Mouse (Mus musculus) MEL (cell line): ENCODE measurements around the gene Pard3. TPM values are rescaled to one million over a fixed set of nuclear protein-coding genes. Genes with fewer than 3 reads are reported as not detected.

Experiments
- DNase-seq: peaks from one replicate; pipeline ENCODE4 v3.0.0; 2011; ENCODE audit warnings: low read depth, low spot score
- H3K27ac ChIP-seq: 2 replicates; pipeline ENCODE4 v1.5.1; 2012; ENCODE audit warnings: low read depth, mild to moderate bottlenecking, control low read depth, low read length, moderate library complexity; ENCODE audit not compliant: control insufficient read depth
- H3K27me3 ChIP-seq, 2 experiments: fragments of 150-350 bp in 1 of 2; sonication (generic) in 1 of 2; 2 replicates each; pipeline ENCODE4 v1.6.1; 2012; ENCODE audit warnings: low read length in 2 of 2, mild to moderate bottlenecking in 2 of 2, improper control_type of control experiment in 1 of 2, moderate library complexity in 1 of 2; ENCODE audit not compliant: insufficient read depth in 2 of 2, control insufficient read depth in 1 of 2
- H3K36me3 ChIP-seq, 2 experiments: 2 replicates each; pipeline ENCODE4 v1.6.1; 2012 to 2014; ENCODE audit warnings: low read length in 2 of 2, improper control_type of control experiment in 1 of 2, inconsistent platforms in 1 of 2, mild to moderate bottlenecking in 1 of 2; ENCODE audit not compliant: insufficient read depth in 2 of 2, control insufficient read depth in 1 of 2
- H3K4me1 ChIP-seq, 2 experiments: fragments of 150-350 bp in 1 of 2; sonication (generic) in 1 of 2; 2 replicates each; pipeline ENCODE4 v1.6.1; 2012; ENCODE audit warnings: low read length in 2 of 2, improper control_type of control experiment in 1 of 2, mild to moderate bottlenecking in 1 of 2; ENCODE audit not compliant: insufficient read depth in 2 of 2, control insufficient read depth in 1 of 2
- H3K4me3 ChIP-seq, 2 experiments: fragments of 150-350 bp in 1 of 2; sonication (generic) in 1 of 2; 2 replicates each; pipeline ENCODE4 v1.5.1; 2012; ENCODE audit warnings: low read depth in 2 of 2, low read length in 2 of 2, mild to moderate bottlenecking in 2 of 2, moderate library complexity in 2 of 2, control low read depth in 1 of 2, improper control_type of control experiment in 1 of 2; ENCODE audit not compliant: control insufficient read depth in 1 of 2, insufficient read depth in 1 of 2
- H3K79me2 ChIP-seq: 2 replicates; pipeline ENCODE4 v1.6.1; 2012; ENCODE audit warnings: mild to moderate bottlenecking, low read length, moderate library complexity; ENCODE audit not compliant: control insufficient read depth, poor library complexity, insufficient read depth
- H3K9ac ChIP-seq: 2 replicates; pipeline ENCODE4 v1.6.1; 2012; ENCODE audit warnings: low read depth, mild to moderate bottlenecking, control low read depth, low read length, moderate library complexity; ENCODE audit not compliant: control insufficient read depth, poor library complexity, severe bottlenecking
- H3K9me3 ChIP-seq: fragments of 150-350 bp; sonication (generic); replicated peaks from 2 replicates; pipeline ENCODE4 v1.6.1; 2012; ENCODE audit warnings: mild to moderate bottlenecking, low read length, improper control_type of control experiment, moderate library complexity; ENCODE audit not compliant: insufficient read depth
- CTCF ChIP-seq, 3 experiments: IDR thresholded peaks in 2 of 3; conservative IDR thresholded peaks in 1 of 3; 2 replicates each; pipeline ENCODE4 v1.5.1; 2011 to 2012; ENCODE audit warnings: low read length in 3 of 3, low read depth in 2 of 3, mild to moderate bottlenecking in 2 of 3, improper control_type of control experiment in 1 of 3, inconsistent platforms in 1 of 3, mixed read lengths in 1 of 3, moderate library complexity in 1 of 3; ENCODE audit not compliant: control insufficient read depth in 1 of 3, insufficient read depth in 1 of 3, poor library complexity in 1 of 3, severe bottlenecking in 1 of 3
- E2F4 ChIP-seq: IDR thresholded peaks from 2 replicates; pipeline ENCODE4 v1.6.1; 2011; ENCODE audit warnings: low read depth, low read length, improper control_type of control experiment, borderline replicate concordance
- ELF1 ChIP-seq: IDR thresholded peaks from 2 replicates; pipeline ENCODE4 v1.6.1; 2014; ENCODE audit warnings: low read depth, mild to moderate bottlenecking, inconsistent platforms, low read length, improper control_type of control experiment, moderate library complexity
- EP300 ChIP-seq, 2 experiments: IDR thresholded peaks; 2 replicates each; pipeline ENCODE4 v1.6.1; 2011; ENCODE audit warnings: improper control_type of control experiment in 2 of 2, low read length in 2 of 2, low read depth in 1 of 2, mild to moderate bottlenecking in 1 of 2
- GABPA ChIP-seq: IDR thresholded peaks from 2 replicates; pipeline ENCODE4 v1.6.1; 2012; ENCODE audit warnings: low read depth, mild to moderate bottlenecking, inconsistent platforms, low read length, improper control_type of control experiment, moderate library complexity
- GATA1 ChIP-seq: IDR thresholded peaks from 2 replicates; pipeline ENCODE4 v1.6.1; 2011; ENCODE audit warnings: low read depth, low read length, improper control_type of control experiment
- HCFC1 ChIP-seq: IDR thresholded peaks from 2 replicates; pipeline ENCODE4 v1.6.1; 2012; ENCODE audit warnings: low read depth, mild to moderate bottlenecking, inconsistent platforms, low read length, improper control_type of control experiment, moderate library complexity
- JUND ChIP-seq: IDR thresholded peaks from 2 replicates; pipeline ENCODE4 v1.6.1; 2011; ENCODE audit warnings: low read depth, mild to moderate bottlenecking, improper control_type of control experiment, low read length
- MAFK ChIP-seq: IDR thresholded peaks from 2 replicates; pipeline ENCODE4 v1.6.1; 2011; ENCODE audit warnings: low read depth, mild to moderate bottlenecking, low read length, improper control_type of control experiment, borderline replicate concordance
- MEF2A ChIP-seq: IDR thresholded peaks from 2 replicates; pipeline ENCODE4 v1.6.1; 2014; ENCODE audit warnings: low read depth, mild to moderate bottlenecking, inconsistent platforms, low read length, improper control_type of control experiment; ENCODE audit not compliant: poor library complexity, insufficient replicate concordance, severe bottlenecking; ENCODE audit errors: extremely low read depth
- MXI1 ChIP-seq: IDR thresholded peaks from 2 replicates; pipeline ENCODE4 v1.6.1; 2011; ENCODE audit warnings: mild to moderate bottlenecking, low read depth, low read length, improper control_type of control experiment
- POLR2AphosphoS5 ChIP-seq: IDR thresholded peaks from 2 replicates; pipeline ENCODE4 v1.6.1; 2012; ENCODE audit warnings: low read depth, borderline replicate concordance, mild to moderate bottlenecking, inconsistent platforms, low read length, moderate library complexity, mixed read lengths
- RAD21 ChIP-seq: IDR thresholded peaks from 2 replicates; pipeline ENCODE4 v1.6.1; 2011; ENCODE audit warnings: mild to moderate bottlenecking, low read depth, low read length, improper control_type of control experiment
- RCOR1 ChIP-seq: IDR thresholded peaks from 2 replicates; pipeline ENCODE4 v1.6.1; 2012; ENCODE audit warnings: low read depth, mild to moderate bottlenecking, inconsistent platforms, low read length, improper control_type of control experiment
- SIN3A ChIP-seq: IDR thresholded peaks from 2 replicates; pipeline ENCODE4 v1.6.1; 2012; ENCODE audit warnings: low read length, improper control_type of control experiment, inconsistent platforms
- SMC3 ChIP-seq: IDR thresholded peaks from 2 replicates; pipeline ENCODE4 v1.6.1; 2011; ENCODE audit warnings: low read depth, low read length, improper control_type of control experiment
- TAL1 ChIP-seq: IDR thresholded peaks from 2 replicates; pipeline ENCODE4 v1.6.1; 2012; ENCODE audit warnings: mild to moderate bottlenecking, inconsistent platforms, low read length, moderate library complexity, mixed read lengths
- TCF12 ChIP-seq: IDR thresholded peaks from 2 replicates; pipeline ENCODE4 v1.6.1; 2014; ENCODE audit warnings: low read depth, mild to moderate bottlenecking, inconsistent platforms, low read length, improper control_type of control experiment, moderate library complexity
- USF2 ChIP-seq, 2 experiments: IDR thresholded peaks; 2 replicates each; pipeline ENCODE4 v1.6.1; 2011 to 2012; ENCODE audit warnings: improper control_type of control experiment in 2 of 2, low read length in 2 of 2, borderline replicate concordance in 1 of 2, inconsistent platforms in 1 of 2, low read depth in 1 of 2, mild to moderate bottlenecking in 1 of 2; ENCODE audit not compliant: insufficient read depth in 1 of 2
- ZC3H11A ChIP-seq: IDR thresholded peaks from 2 replicates; pipeline ENCODE4 v1.6.1; 2012; ENCODE audit warnings: low read depth, mild to moderate bottlenecking, inconsistent platforms, low read length, improper control_type of control experiment
- ZKSCAN1 ChIP-seq: IDR thresholded peaks from 2 replicates; pipeline ENCODE4 v1.6.1; 2012; ENCODE audit warnings: low read depth, mild to moderate bottlenecking, inconsistent platforms, low read length, improper control_type of control experiment, moderate library complexity
- ZMIZ1 ChIP-seq: IDR thresholded peaks from 2 replicates; pipeline ENCODE4 v1.6.1; 2012; ENCODE audit warnings: low read depth, mild to moderate bottlenecking, inconsistent platforms, low read length, improper control_type of control experiment, moderate library complexity
- ZNF384 ChIP-seq: IDR thresholded peaks from 2 replicates; pipeline ENCODE4 v1.6.1; 2012; ENCODE audit warnings: low read depth, mild to moderate bottlenecking, inconsistent platforms, low read length, improper control_type of control experiment
- polyA plus RNA-seq, 2 experiments: library from polyadenylated mRNA; stranded (reverse) in 1 of 2; unstranded in 1 of 2; fragments of >175 nt in 1 of 2; fragments of >200 nt in 1 of 2; gene quantifications; 2 replicates each; pipeline versions ENCODE4 v1.2.1 to v1.2.4; 2012; ENCODE audit warnings: low replicate concordance in 2 of 2, low read depth in 1 of 2; ENCODE audit not compliant: insufficient read length in 2 of 2, insufficient read depth in 1 of 2, missing spikeins in 1 of 2
- total RNA-seq: library from RNA; depleted of rRNA; stranded (reverse); fragments of 300-350 nt; gene quantifications from 2 replicates; pipeline ENCODE4 v1.2.3, GENCODE M21; 2012

The Pard3 gene
- total and polyA plus RNA-seq, 3 experiments: not detected

GRCm38 (mm10) chr8:127410606-127411005 lies 346.9 kb downstream of the Pard3 start:
- Histone ChIP-seq H3K27me3 (no peaks in the 10 kb centered on the region), H3K36me3 (no peaks in the 10 kb centered on the region), H3K79me2 (no peaks in the 10 kb centered on the region), H3K4me1 (no peaks in the 10 kb centered on the region), H3K9ac (no peak overlapping the region), H3K9me3 (no peaks in the 10 kb centered on the region), H3K27ac (no peak overlapping the region), H3K4me3 (no peak overlapping the region)
- DNase-seq: no peak
- TF ChIP-seq EP300 (IDR thresholded peaks at IDR 0.05; ENCODE audit: low read depth in 1 of 2, low read length in 2 of 2) (no peak), TCF12 (no peak), SIN3A (no peak), JUND (no peak), ZMIZ1 (no peak), E2F4 (no peak), GATA1 (no peak), MXI1 (no peak), MEF2A (no peak)
- TF ChIP-seq, all 39 proteins: peak for 0

- Histone ChIP-seq H3K9ac (no peak overlapping the region), H3K79me2 (no peaks in the 10 kb centered on the region), H3K36me3 (no peaks in the 10 kb centered on the region), H3K4me3 (no peak overlapping the region), H3K4me1 (no peaks in the 10 kb centered on the region), H3K27ac (no peak overlapping the region), H3K27me3 (no peaks in the 10 kb centered on the region), H3K9me3 (no peaks in the 10 kb centered on the region)
- no peak for DNase-seq
- TF ChIP-seq ZKSCAN1 (no peak), JUND (no peak), USF2 (IDR thresholded peaks at IDR 0.05; ENCODE audit: borderline replicate concordance in 1 of 2, insufficient read depth in 1 of 2, low read depth in 1 of 2, low read length in 2 of 2) (no peak), TAL1 (no peak), POLR2AphosphoS5 (no peak), GATA1 (no peak)
These were observed 347.6 kb downstream of the Pard3 start for GRCm38 (mm10) chr8:127411190-127411848.

- Histone ChIP-seq H3K27me3 (no peaks in the 10 kb centered on the region), H3K4me1 (no peaks in the 10 kb centered on the region), H3K4me3 (no peak overlapping the region), H3K27ac (no peak overlapping the region), H3K36me3 (no peaks in the 10 kb centered on the region), H3K9ac (no peak overlapping the region)
- TF ChIP-seq SMC3 (no peak), CTCF (IDR thresholded peaks at IDR 0.05 in 2 of 3, conservative IDR thresholded peaks at IDR 0.05 in 1 of 3; ENCODE audit: control insufficient read depth in 1 of 3, insufficient read depth in 1 of 3, low read depth in 2 of 3, low read length in 3 of 3, poor library complexity in 1 of 3, severe bottlenecking in 1 of 3) (no peak), RCOR1 (no peak), JUND (no peak), ELF1 (no peak), ZNF384 (no peak), GABPA (no peak), MAFK (no peak), TCF12 (no peak), ZC3H11A (no peak), RAD21 (no peak), HCFC1 (no peak)
- TF ChIP-seq, all 39 proteins: peak for 0
- H3K79me2 ChIP-seq: no peaks in the 10 kb centered on the region
- no peak for DNase-seq
- H3K9me3 ChIP-seq: no peaks in the 10 kb centered on the region
These were observed 359.3 kb downstream of the Pard3 start for GRCm38 (mm10) chr8:127423021-127423420.
